Mouse (Mus musculus): ENCODE data around the gene Gxylt2. TPM values are rescaled to one million over a fixed set of nuclear protein-coding genes. Genes with fewer than 3 reads are reported as not detected.

Gxylt2 gene
- 0.84 and 1.00 TPM in 2 replicates for polyA plus RNA-seq (2012; rRNA removed)

DNA sequence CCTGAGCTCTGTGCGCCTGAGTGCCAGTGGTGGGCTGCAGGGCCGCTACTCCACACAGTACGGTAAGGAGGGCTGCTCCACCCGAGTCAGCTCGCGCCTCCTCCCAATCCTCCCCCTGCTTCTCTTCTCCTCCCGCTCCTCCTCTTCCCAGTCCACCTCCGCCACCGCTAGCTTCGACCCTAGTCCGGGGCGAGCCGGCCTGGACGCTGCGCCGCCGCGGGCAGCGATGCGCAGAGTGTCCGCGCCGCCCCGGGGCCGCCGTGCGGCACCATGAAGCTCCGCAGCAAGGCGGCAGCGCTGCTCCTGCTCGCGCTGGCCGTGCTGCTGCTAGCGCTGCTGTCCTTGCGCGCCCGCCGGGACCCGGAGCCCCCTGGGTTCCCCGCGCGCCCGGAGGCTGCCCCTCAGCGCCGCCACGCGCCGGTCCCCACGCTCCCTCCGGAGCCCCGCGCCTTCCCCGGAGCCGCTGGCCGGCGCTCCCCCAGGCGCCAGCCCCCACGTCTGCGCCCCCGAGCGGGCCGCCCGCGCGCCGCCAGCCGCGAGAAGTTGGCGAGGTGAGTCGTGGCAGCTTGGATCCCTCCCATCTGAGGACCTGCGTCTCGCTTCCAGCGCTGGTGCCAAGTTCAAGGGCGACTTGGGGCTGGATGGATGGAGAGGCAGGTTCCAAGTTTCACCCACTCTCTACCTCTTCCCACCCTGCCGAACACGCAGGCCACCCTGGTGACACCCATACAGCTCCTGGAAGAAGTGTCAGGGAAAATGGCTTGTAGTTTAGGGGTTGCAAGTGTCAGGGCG is at the start of gene Gxylt2:
TSS of gene Gxylt2 (plus strand) at position 161 of the 792 bp plus-strand sequence.

DNA sequence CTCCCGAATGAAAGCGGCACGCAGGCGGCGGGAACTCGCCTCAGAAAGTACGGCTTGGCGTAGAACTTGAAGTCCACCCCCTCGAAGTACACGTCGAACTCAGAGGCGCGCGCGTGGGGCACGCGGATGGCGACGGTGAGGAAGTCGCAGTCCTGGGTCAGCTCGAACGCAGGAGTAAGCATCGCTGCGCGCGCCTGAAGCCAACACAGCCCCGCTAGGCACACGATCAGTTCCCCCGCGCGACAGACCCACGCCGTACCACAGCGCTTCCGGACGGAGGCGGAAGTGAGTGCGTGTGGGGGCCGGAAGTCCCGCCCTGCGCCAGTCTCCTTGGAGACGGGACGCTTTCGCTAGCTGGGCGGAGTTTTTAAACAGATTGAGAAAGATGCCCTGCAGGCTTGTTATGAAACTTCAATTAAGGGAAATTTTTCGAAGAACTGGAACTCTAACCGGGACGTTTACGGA is 33.6 kb upstream of the Gxylt2 start, which contains the start of gene Shq1:
TSS of gene Shq1 (minus strand) at position 278 of the 465 bp plus-strand sequence.

DNA sequence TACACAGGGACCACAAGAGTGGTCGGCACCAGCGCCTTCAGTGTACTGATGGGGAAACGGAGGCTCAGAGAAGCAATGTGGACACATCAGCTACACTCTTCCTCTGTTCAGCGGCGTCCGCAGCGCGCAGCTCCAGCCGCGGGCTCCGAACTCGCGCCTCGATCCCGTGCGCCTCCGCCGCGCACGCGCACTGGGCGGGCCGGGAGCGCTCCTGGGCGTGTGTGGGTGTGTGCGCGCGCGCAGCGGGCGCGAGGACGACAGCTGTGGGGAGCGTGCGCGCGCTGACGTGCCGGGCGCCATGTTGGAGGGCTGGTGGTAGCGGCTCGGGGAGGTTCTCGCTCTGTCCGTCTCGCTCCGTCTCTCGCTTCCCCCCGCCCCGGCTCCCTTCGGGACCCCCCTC is 128.8 kb downstream of the Gxylt2 start, which contains the start of gene Ppp4r2:
TSS of gene Ppp4r2 (plus strand) at position 268 of the 400 bp plus-strand sequence.

Other genes starting within 250 kb of the Gxylt2 start
- 1.5 and 1.8 TPM in 2 replicates for gene Shq1, start 33.6 kb upstream of the Gxylt2 start, polyA plus RNA-seq (2012; rRNA removed)
- gene Ppp4r2, start 128.9 kb downstream of the Gxylt2 start, polyA plus RNA-seq (2012; rRNA removed), result 2.7 and 4.0 TPM in 2 replicates